Mouse (Mus musculus): Measurements from ENCODE around the gene Bicd1.

DNA sequence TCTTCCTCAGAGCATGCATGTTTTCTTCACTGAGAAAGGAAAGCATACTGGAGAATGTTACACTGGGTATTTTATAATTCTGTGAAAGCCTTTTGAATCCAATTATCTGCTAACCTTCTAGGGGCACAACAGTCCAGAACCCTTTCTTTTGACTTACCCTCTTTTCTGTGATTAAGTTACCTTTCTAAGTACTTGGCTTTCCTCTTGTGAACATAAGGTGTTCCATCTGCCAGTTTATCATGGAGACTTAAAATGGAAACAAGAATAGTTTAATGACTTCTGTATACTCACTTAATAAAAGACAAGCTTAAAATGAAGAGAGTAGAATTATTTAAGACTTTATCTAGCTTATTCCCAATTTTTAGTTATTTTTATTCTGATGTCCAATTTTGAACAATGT is 16.1 kb downstream of the Bicd1 start:
- TF ChIP-seq POLR2A (IDR thresholded peaks at IDR 0.05; ENCODE audit: borderline replicate concordance, extremely low read depth, insufficient read depth, insufficient read length, poor library complexity, severe bottlenecking): no peak
- TF ChIP-seq CTCF (IDR thresholded peaks at IDR 0.05; ENCODE audit: borderline replicate concordance, extremely low read depth, insufficient read depth, insufficient read length): no peak
